Mouse (Mus musculus): ENCODE data around the gene Mllt1. TPM values are rescaled to one million over a fixed set of nuclear protein-coding genes. Genes with fewer than 3 reads are reported as not detected.

Mllt1 gene
- polyA plus RNA-seq, 1 experiment from 2014 or later: 40.2 TPM

GRCm38 (mm10) chr17:56874237-56874636, 61.0 kb downstream of the Mllt1 start, which contains the start of gene Acsbg2:
Gene Acsbg2, minus strand, starts transcription at chr17:56874447.
- no peak within 1 kb of the TSS for H3K9ac ChIP-seq
- no peaks in the 10 kb centered on the region for H3K4me1 ChIP-seq (replicated peaks)
- H3K9me3 ChIP-seq: no peaks in the 10 kb centered on the region
- no peak within 1 kb of the TSS for H3K27ac ChIP-seq
- H3K4me2 ChIP-seq (replicated peaks): no peak within 1 kb of the TSS
- no peaks in the 10 kb centered on the region for H3K36me3 ChIP-seq
- ATAC-seq: no peak
- no peaks in the 10 kb centered on the region for H3K27me3 ChIP-seq (replicated peaks)
- 90% methylated on average over 2 of the region's 2 CpGs for WGBS
- H3K4me3 ChIP-seq (replicated peaks): no peak within 1 kb of the TSS

DNA sequence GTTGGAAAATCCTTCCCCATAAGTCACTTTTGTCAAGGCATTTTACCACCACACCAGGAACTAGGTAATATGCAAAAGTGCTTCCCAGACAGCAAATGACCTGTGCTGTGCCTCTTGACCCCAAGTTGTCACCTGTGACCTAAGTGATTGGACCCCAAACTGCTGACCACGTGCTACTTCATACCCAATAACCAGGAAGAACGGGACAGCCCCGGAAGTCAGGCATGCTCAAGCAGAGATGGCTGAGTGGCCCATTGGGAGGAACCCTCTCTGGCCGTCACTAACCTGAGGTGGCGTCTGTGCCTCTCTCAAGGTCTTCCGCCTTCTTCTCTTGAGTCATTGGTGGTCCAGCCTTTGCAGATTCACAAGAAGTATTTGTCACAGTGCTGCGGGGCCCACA, 62.7 kb downstream of the Mllt1 start:
- Histone ChIP-seq H3K9me3 (no peaks in the 10 kb centered on the region), H3K36me3 (no peaks in the 10 kb centered on the region), H3K4me3 (replicated peaks) (no peak overlapping the region), H3K27me3 (replicated peaks) (no peaks in the 10 kb centered on the region), H3K4me2 (replicated peaks) (no peak overlapping the region), H3K9ac (no peak overlapping the region), H3K4me1 (replicated peaks) (no peaks in the 10 kb centered on the region), H3K27ac (no peak overlapping the region)
- ATAC-seq: no peak
- WGBS: 76% methylated on average over 7 of the region's 7 CpGs

DNA sequence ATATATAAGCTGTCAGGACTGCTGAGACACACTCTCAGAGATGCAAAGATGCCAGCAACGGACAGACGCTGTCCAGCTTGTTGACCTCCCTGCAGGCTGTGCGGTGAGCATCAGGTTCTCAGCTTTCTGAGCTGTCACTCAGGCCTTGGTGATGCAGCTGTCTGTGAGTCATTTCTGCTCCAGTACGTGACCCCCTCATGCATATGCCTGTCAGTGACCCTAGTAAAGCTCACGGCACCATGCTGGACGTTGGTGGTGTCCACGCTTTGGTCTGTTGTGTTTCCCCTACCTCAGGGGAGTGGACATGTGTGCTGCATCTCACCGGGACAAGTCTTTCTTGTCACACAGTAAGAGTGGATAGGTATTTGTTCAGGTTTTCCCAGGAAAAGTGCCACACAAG, 63.4 kb downstream of the Mllt1 start:
- Histone ChIP-seq H3K4me2 (replicated peaks) (no peak overlapping the region), H3K4me3 (replicated peaks) (no peak overlapping the region), H3K9me3 (no peaks in the 10 kb centered on the region), H3K36me3 (no peaks in the 10 kb centered on the region), H3K9ac (no peak overlapping the region), H3K27me3 (replicated peaks) (no peaks in the 10 kb centered on the region), H3K27ac (no peak overlapping the region), H3K4me1 (replicated peaks) (no peaks in the 10 kb centered on the region)
- no peak for ATAC-seq
- 66% methylated on average over 8 of the region's 8 CpGs for WGBS

GRCm38 (mm10) chr17:56870287-56870953, 64.8 kb downstream of the Mllt1 start:
- WGBS: 62% methylated on average over 15 of the region's 15 CpGs
- no peak overlapping the region for H3K9ac ChIP-seq

DNA sequence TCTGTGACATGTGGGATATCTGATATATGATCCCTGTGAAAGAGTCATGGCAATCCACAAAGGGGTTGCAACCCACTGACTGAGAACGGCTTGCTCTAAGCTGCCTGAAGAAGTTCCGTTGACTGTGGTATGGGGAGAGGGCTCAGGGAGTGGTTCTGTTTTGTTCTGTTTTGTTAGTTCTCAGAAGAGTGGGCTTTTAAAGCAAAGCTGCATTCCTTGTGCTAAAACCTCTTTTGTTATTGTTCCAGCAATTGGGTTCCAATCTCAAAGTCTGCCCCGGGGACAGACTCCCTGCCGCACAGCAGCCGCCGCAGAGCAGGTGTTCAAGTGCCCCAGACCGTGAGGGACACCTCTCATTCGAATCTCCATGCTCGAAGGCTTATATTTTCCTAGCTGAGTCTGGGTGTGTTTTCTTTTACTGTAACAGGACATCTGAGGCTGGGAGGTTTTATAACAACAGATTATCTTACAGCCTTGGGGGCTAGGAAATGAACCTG, 65.7 kb downstream of the Mllt1 start:
- Histone ChIP-seq H3K9me3 (no peaks in the 10 kb centered on the region), H3K27ac (no peak overlapping the region), H3K36me3 (no peaks in the 10 kb centered on the region), H3K4me2 (replicated peaks) (no peak overlapping the region), H3K4me1 (replicated peaks) (no peaks in the 10 kb centered on the region), H3K9ac (no peak overlapping the region), H3K27me3 (replicated peaks) (no peaks in the 10 kb centered on the region), H3K4me3 (replicated peaks) (no peak overlapping the region)
- ATAC-seq: no peak
- WGBS: 81% methylated on average over 9 of the region's 9 CpGs

More at GRCm38 (mm10) chr17:56870287-56870953, 64.8 kb downstream of the Mllt1 start:
- Histone ChIP-seq H3K4me3 (replicated peaks) (no peak overlapping the region), H3K27ac (no peak overlapping the region), H3K9me3 (no peaks in the 10 kb centered on the region), H3K4me2 (replicated peaks) (no peak overlapping the region), H3K27me3 (replicated peaks) (no peaks in the 10 kb centered on the region), H3K4me1 (replicated peaks) (no peaks in the 10 kb centered on the region), H3K36me3 (no peaks in the 10 kb centered on the region)
- ATAC-seq: no peak

- Histone ChIP-seq H3K27ac (no peak overlapping the region), H3K27me3 (replicated peaks) (no peaks in the 10 kb centered on the region), H3K9me3 (no peaks in the 10 kb centered on the region), H3K4me3 (replicated peaks) (no peak overlapping the region), H3K36me3 (no peaks in the 10 kb centered on the region), H3K4me2 (replicated peaks) (no peak overlapping the region), H3K9ac (no peak overlapping the region), H3K4me1 (replicated peaks) (0 out of 2 replicates have a peak, but pooled peaks cover 2% of the 10 kb centered on the region)
- WGBS: 78% methylated on average over 7 of the region's 7 CpGs
- no peak for ATAC-seq
Measured at GRCm38 (mm10) chr17:56866071-56866470, 69.1 kb downstream of the Mllt1 start.

DNA sequence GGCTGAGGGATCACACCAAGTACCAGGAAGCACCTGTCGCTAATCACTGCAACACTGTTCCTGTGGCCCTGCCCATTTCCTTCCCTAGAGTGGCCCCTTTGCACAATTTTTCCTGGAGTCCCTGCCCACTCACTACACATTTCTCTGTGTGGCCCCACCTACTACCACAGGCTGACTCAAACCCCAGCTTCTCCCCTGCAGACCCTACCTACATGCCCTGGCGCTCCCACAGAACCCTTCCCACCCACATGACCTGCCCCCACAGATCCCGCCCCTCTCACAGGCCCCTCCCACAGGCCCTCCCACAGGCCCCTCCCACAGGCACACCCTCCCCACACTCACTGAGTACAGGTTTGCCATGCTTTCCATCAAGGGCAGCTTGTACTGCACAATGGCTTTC, 74.0 kb downstream of the Mllt1 start:
- WGBS: 47% methylated on average over 3 of the region's 3 CpGs
- no peak overlapping the region for H3K9ac ChIP-seq
- ATAC-seq: peak; percentile 76

DNA sequence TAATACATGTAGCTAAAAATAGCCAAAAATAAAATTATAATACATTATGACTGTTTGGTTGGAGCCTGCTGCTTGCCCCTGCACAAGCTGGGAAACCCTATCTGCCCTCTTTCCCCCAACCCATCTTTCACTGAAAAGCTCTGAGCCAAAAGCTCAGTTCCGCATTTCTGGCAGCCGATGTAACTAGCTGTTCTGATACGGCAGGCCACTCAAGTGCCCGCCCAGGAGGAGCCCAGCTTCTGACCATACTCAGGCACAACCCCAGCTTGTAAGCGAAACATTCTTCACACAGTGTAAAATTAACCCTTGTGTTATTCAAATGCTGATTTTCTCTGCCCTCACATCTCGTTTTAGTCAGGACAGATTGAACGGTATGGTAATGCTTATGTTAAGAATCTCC, 76.3 kb downstream of the Mllt1 start:
- H3K4me1 ChIP-seq (replicated peaks): 0 out of 2 replicates have a peak, but pooled peaks cover 2% of the 10 kb centered on the region
- no peak overlapping the region for H3K27ac ChIP-seq
- H3K27me3 ChIP-seq (replicated peaks): no peaks in the 10 kb centered on the region
- H3K9ac ChIP-seq: no peak overlapping the region
- no peaks in the 10 kb centered on the region for H3K9me3 ChIP-seq
- no peaks in the 10 kb centered on the region for H3K36me3 ChIP-seq
- H3K4me3 ChIP-seq (replicated peaks): no peak overlapping the region
- ATAC-seq: no peak
- no peak overlapping the region for H3K4me2 ChIP-seq (replicated peaks)
- WGBS: 45% methylated on average over 7 of the region's 7 CpGs

More for the DNA sequence above, 74.0 kb downstream of the Mllt1 start:
- no peak overlapping the region for H3K27ac ChIP-seq
- no peaks in the 10 kb centered on the region for H3K9me3 ChIP-seq
- 0 out of 2 replicates have a peak, but pooled peaks cover 2% of the 10 kb centered on the region for H3K4me1 ChIP-seq (replicated peaks)
- no peaks in the 10 kb centered on the region for H3K36me3 ChIP-seq
- H3K4me3 ChIP-seq (replicated peaks): no peak overlapping the region
- H3K4me2 ChIP-seq (replicated peaks): no peak overlapping the region
- H3K27me3 ChIP-seq (replicated peaks): no peaks in the 10 kb centered on the region

- Histone ChIP-seq H3K4me3 (replicated peaks) (no peak overlapping the region), H3K9ac (no peak overlapping the region), H3K27ac (0 out of 2 replicates have a peak overlapping the region, but pooled peaks have one; percentile 32), H3K36me3 (no peaks in the 10 kb centered on the region), H3K4me1 (replicated peaks) (0 out of 2 replicates have a peak, but pooled peaks cover 2% of the 10 kb centered on the region), H3K9me3 (no peaks in the 10 kb centered on the region), H3K27me3 (replicated peaks) (no peaks in the 10 kb centered on the region), H3K4me2 (replicated peaks) (no peak overlapping the region)
- WGBS: 53% methylated on average over 4 of the region's 4 CpGs
- ATAC-seq: no peak; the same call in 1 of the 2 replicates
Measured at GRCm38 (mm10) chr17:56858216-56858615, 77.0 kb downstream of the Mllt1 start.

DNA sequence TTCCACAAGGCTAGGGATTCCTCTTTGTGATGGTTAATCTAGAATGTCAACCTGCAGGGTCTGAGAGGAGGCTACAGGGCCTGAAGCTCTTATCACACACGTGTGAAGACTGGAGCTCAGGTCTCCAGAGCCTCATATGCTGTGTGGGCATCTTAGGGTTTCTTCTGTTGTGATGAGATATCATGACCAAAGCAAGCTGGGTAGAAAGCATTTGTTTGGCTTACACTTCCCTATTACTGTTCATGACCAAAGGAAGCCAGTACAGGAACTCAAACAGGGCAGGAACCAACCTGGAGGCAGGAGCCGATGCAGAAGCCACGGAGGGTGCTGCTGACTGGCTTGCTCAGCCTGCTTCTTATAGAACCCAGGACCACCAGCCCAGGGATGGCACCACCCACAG, 79.8 kb downstream of the Mllt1 start:
- H3K4me1 ChIP-seq (replicated peaks): no peaks in the 10 kb centered on the region
- H3K36me3 ChIP-seq: no peaks in the 10 kb centered on the region
- no peaks in the 10 kb centered on the region for H3K27me3 ChIP-seq (replicated peaks)
- no peak overlapping the region for H3K4me3 ChIP-seq (replicated peaks)
- H3K4me2 ChIP-seq (replicated peaks): no peak overlapping the region
- ATAC-seq: no peak
- no peak overlapping the region for H3K27ac ChIP-seq
- no peaks in the 10 kb centered on the region for H3K9me3 ChIP-seq
- 81% methylated on average over 3 of the region's 3 CpGs for WGBS
- no peak overlapping the region for H3K9ac ChIP-seq

- Histone ChIP-seq H3K27ac (no peak overlapping the region), H3K27me3 (replicated peaks) (0 out of 2 replicates have a peak, but pooled peaks cover 2% of the 10 kb centered on the region), H3K36me3 (no peaks in the 10 kb centered on the region), H3K9me3 (no peaks in the 10 kb centered on the region), H3K9ac (no peak overlapping the region), H3K4me2 (replicated peaks) (no peak overlapping the region), H3K4me3 (replicated peaks) (no peak overlapping the region), H3K4me1 (replicated peaks) (no peaks in the 10 kb centered on the region)
- no peak for ATAC-seq
- 72% methylated on average over 3 of the region's 3 CpGs for WGBS
Measured at GRCm38 (mm10) chr17:56851167-56851566, 84.0 kb downstream of the Mllt1 start.

- ATAC-seq: no peak
- 76% methylated on average over 13 of the region's 13 CpGs for WGBS
- no peaks in the 10 kb centered on the region for H3K36me3 ChIP-seq
Measured at GRCm38 (mm10) chr17:56849710-56850109, 85.5 kb downstream of the Mllt1 start.

GRCm38 (mm10) chr17:56848785-56849184, 86.4 kb downstream of the Mllt1 start:
- no peak for ATAC-seq
- Histone ChIP-seq H3K36me3 (no peaks in the 10 kb centered on the region), H3K27ac (no peak overlapping the region), H3K27me3 (replicated peaks) (0 out of 2 replicates have a peak, but pooled peaks cover 2% of the 10 kb centered on the region), H3K4me1 (replicated peaks) (no peaks in the 10 kb centered on the region), H3K4me3 (replicated peaks) (no peak overlapping the region), H3K9me3 (no peaks in the 10 kb centered on the region), H3K4me2 (replicated peaks) (no peak overlapping the region), H3K9ac (no peak overlapping the region)
- 80% methylated on average over 5 of the region's 5 CpGs for WGBS

More at GRCm38 (mm10) chr17:56849710-56850109, 85.5 kb downstream of the Mllt1 start:
- Histone ChIP-seq H3K9me3 (no peaks in the 10 kb centered on the region), H3K4me1 (replicated peaks) (no peaks in the 10 kb centered on the region), H3K9ac (no peak overlapping the region), H3K4me3 (replicated peaks) (no peak overlapping the region), H3K27ac (no peak overlapping the region), H3K4me2 (replicated peaks) (no peak overlapping the region), H3K27me3 (replicated peaks) (0 out of 2 replicates have a peak, but pooled peaks cover 2% of the 10 kb centered on the region)
